Mouse (Mus musculus): ENCODE data around the gene Ncs1. TPM values are rescaled to one million over a fixed set of nuclear protein-coding genes. Genes with fewer than 3 reads are reported as not detected.

Gene Ncs1
- polyA plus RNA-seq, 1 experiment from 2014 or later: 52.8 TPM

DNA sequence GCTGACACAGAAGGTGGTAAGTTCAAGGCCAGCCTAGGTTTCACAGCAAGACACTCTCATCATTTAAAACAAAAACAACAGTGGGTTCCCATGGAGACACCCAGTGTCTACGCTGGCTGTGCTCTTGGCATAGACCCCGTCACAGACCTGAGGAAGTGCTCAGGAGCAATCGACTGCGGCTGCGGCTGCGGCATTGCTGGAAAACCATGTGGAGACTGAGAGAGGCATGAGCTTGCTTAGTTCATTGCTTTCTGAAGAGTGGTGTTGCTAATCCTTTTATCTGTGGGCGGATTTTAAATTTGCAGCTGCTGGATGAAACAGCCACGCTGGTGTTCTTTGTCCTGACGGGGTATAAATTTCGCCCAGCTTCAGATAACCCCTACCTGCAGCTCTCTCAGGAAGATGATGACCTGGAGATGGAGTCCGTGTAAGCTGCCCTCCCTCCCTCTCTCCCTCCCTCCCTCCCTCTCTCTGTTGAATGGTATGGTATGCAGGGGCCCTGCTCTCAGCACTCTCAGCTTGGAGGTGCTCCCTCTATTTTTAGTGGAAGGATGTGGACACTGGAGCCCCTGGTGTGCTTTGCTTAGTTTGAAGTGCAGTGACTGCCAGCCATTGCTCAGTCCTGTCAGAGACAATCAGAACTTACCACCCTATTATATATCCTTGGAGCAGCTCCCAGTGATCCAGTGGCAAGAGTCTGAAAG lies 35.3 kb upstream of the Ncs1 start:
- Histone ChIP-seq H3K9ac (peak overlapping the region; percentile 62; the same call in 1 of the 2 replicates), H3K27ac (ENCODE audit: poor library complexity, severe bottlenecking) (peak overlapping the region; percentile 96)

DNA sequence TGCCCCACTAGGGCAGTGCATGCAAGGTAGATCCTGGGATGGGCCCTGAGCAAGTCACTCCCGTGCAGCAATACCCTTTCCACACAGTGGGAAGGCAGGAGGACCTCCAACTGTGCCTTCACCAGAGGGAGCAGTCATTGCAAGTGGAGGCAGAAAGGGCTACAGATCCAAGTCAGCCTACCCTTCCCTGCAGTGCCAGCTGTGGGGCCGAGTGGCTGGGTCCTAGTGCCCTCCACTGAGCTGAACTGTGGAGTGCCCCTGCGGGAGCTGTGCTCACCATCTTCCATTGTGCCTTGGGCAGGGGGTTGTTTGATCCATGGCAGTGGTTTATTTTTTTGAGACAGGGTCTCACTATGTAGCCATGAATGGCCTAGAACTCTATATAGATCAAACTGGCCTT lies 34.4 kb upstream of the Ncs1 start:
- peak overlapping the region; percentile 21 for H3K4me2 ChIP-seq
- no peak for ATAC-seq (ENCODE audit: insufficient number of reproducible peaks, low FRiP score)
- peak overlapping the region; percentile 62 for H3K9ac ChIP-seq
- peaks cover 79% of the 10 kb centered on the region for H3K36me3 ChIP-seq
- peak overlapping the region; percentile 6; the same call in 1 of the 2 replicates for H3K4me3 ChIP-seq
- H3K27me3 ChIP-seq (replicated peaks): no peaks in the 10 kb centered on the region
- no peaks in the 10 kb centered on the region for H3K9me3 ChIP-seq (replicated peaks)
- peak overlapping the region; percentile 96 for H3K27ac ChIP-seq (ENCODE audit: poor library complexity, severe bottlenecking)
- peaks cover 92% of the 10 kb centered on the region for H3K4me1 ChIP-seq (replicated peaks)
- WGBS: 56% methylated on average over 3 of the region's 3 CpGs

More for the DNA sequence above, 35.3 kb upstream of the Ncs1 start:
- 54% methylated on average over 11 of the region's 11 CpGs for WGBS
- H3K4me3 ChIP-seq: peak overlapping the region; percentile 2
- H3K27me3 ChIP-seq (replicated peaks): no peaks in the 10 kb centered on the region
- peak; percentile 42; the same call in 1 of the 2 replicates for ATAC-seq (ENCODE audit: insufficient number of reproducible peaks, low FRiP score)
- H3K36me3 ChIP-seq: peaks cover 72% of the 10 kb centered on the region
- peaks cover 91% of the 10 kb centered on the region for H3K4me1 ChIP-seq (replicated peaks)
- no peaks in the 10 kb centered on the region for H3K9me3 ChIP-seq (replicated peaks)
- H3K4me2 ChIP-seq: peak overlapping the region; percentile 38

DNA sequence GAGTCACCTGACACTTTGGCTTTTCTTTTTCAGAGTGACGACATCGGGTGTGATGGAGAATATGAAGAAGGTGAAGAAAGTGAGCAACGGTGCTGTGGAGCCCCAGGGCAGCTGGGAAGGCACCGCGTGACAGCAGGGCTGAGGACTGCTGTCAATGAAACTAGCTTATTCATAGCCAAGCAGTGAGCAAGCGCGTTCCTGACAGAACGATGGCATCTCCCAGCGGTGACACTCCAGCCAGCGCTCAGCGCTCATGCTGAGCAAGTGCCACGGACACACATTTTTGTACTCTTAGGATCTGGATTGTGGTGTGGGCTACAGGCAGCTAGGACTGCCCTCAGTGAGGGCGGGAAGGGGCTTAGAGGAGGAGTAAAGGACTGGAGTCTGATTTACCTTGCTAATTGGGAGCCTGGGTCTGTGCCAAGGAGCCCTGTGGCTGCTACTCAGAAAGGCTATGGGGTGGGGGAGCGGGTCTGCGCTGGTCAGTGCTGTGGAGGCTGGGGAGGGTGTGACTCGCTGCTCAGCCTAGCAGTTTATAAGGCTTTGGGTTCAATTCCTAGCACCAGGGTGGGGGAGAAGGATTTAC lies 31.3 kb upstream of the Ncs1 start:
- H3K9ac ChIP-seq: no peak overlapping the region
- ATAC-seq (ENCODE audit: insufficient number of reproducible peaks, low FRiP score): 0 out of 2 replicates have a peak, but pooled peaks have one; percentile 20
- H3K9me3 ChIP-seq (replicated peaks): no peaks in the 10 kb centered on the region
- H3K4me2 ChIP-seq: no peak overlapping the region
- H3K27ac ChIP-seq (ENCODE audit: poor library complexity, severe bottlenecking): peak overlapping the region; percentile 73
- peaks cover 82% of the 10 kb centered on the region for H3K4me1 ChIP-seq (replicated peaks)
- H3K36me3 ChIP-seq: peaks cover 68% of the 10 kb centered on the region
- H3K27me3 ChIP-seq (replicated peaks): no peaks in the 10 kb centered on the region
- no peak overlapping the region for H3K4me3 ChIP-seq
- 63% methylated on average over 16 of the region's 16 CpGs for WGBS

DNA sequence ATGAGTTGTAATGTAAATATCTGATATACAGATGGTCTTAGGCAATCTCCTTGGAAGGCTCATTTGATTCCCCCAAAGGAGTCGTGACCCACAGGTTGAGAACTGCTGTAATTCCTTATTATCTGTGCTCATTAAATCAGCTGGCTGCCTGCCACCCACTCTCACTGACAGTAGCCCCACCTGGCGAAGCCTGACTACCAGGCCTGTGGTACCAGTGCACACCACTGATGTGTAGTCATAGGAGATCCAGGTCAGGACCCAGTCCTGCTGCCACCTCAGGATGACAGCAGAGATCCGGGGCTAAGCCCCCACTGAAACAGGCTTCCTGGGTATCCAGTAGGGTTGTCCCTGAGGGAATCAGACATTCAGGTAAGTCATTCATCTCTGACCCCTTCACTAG lies 27.0 kb upstream of the Ncs1 start:
- H3K9me3 ChIP-seq (replicated peaks): no peaks in the 10 kb centered on the region

DNA sequence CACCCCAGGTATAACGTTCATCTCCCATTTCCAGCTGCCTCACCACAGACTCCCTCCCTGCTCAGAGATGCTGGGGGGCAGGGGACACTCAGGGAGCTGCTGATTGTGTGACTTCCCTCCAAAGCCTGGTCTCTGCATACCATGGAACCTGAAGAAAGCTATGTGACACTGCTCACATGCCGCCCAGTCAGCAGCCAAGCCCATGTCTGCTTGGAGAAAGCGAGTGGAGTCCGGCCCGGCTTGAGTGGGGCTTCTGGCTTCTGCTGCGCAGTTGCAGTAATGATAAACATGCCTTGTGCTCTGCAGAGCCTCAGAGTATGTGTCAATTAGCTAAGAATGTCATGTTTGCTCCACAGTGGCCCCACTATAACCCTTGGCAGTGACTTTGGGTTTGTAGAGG lies 26.2 kb upstream of the Ncs1 start:
- Histone ChIP-seq H3K36me3 (peaks cover 27% of the 10 kb centered on the region), H3K27ac (ENCODE audit: poor library complexity, severe bottlenecking) (peak overlapping the region; percentile 56), H3K9ac (no peak overlapping the region), H3K9me3 (replicated peaks) (no peaks in the 10 kb centered on the region), H3K27me3 (replicated peaks) (no peaks in the 10 kb centered on the region), H3K4me2 (no peak overlapping the region), H3K4me3 (no peak overlapping the region), H3K4me1 (replicated peaks) (peaks cover 46% of the 10 kb centered on the region)
- peak; percentile 18; the same call in 1 of the 2 replicates for ATAC-seq (ENCODE audit: insufficient number of reproducible peaks, low FRiP score)
- 50% methylated on average over 6 of the region's 6 CpGs for WGBS

More for the DNA sequence above, 27.0 kb upstream of the Ncs1 start:
- WGBS: 75% methylated on average over 3 of the region's 3 CpGs
- no peak overlapping the region; the same call in 1 of the 2 replicates for H3K27ac ChIP-seq (ENCODE audit: poor library complexity, severe bottlenecking)
- no peak overlapping the region for H3K9ac ChIP-seq
- ATAC-seq (ENCODE audit: insufficient number of reproducible peaks, low FRiP score): no peak
- H3K4me1 ChIP-seq (replicated peaks): peaks cover 55% of the 10 kb centered on the region
- H3K4me3 ChIP-seq: no peak overlapping the region
- H3K4me2 ChIP-seq: no peak overlapping the region
- H3K36me3 ChIP-seq: peaks cover 34% of the 10 kb centered on the region
- no peaks in the 10 kb centered on the region for H3K27me3 ChIP-seq (replicated peaks)

DNA sequence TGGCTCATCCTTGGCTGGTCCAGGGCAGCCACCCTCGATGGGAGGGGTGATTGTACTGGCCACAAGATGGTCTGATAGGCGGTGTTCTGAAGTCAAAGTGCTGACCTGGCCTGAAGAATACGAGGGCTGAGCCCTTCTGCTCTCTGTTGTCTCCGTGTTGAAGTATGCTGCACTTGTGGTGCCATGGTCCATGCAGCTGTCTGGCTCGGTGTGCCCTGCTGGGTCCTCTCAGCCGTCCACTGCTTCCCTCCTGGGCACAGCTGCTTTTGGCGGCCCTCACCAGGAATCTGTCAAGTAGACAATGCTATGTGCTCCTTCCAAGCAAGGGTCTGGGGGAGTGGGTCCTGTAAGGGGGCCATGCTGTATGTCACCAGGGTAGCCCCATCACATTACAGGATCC lies 24.8 kb upstream of the Ncs1 start:
- Histone ChIP-seq H3K27ac (ENCODE audit: poor library complexity, severe bottlenecking) (no peak overlapping the region), H3K4me3 (no peak overlapping the region), H3K9me3 (replicated peaks) (no peaks in the 10 kb centered on the region), H3K4me2 (no peak overlapping the region), H3K36me3 (peaks cover 13% of the 10 kb centered on the region; the same call in 1 of the 2 replicates), H3K9ac (no peak overlapping the region), H3K4me1 (replicated peaks) (peaks cover 32% of the 10 kb centered on the region), H3K27me3 (replicated peaks) (no peaks in the 10 kb centered on the region)
- no peak for ATAC-seq (ENCODE audit: insufficient number of reproducible peaks, low FRiP score)
- WGBS: 63% methylated on average over 7 of the region's 7 CpGs

DNA sequence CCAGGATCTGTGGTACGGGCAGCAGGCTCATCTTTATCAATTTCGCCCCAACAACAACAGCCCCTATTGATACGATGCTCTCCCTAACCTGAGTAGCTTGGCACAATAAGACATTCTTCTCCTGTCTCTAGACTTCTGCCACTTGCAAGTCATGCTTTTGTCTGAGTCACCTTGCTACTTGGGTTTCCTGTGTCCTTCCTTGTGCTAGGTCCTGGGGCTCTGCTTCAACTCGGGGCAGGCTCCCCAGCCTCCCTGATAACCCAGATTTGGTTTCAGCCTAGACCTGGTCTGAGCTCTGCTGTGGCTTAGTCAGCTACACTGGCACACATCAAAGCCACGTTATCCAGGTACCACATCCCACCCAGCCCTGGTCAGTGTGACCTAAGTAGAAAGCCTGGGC lies 24.0 kb upstream of the Ncs1 start:
- no peak overlapping the region for H3K4me3 ChIP-seq
- peaks cover 9% of the 10 kb centered on the region; the same call in 1 of the 2 replicates for H3K36me3 ChIP-seq
- H3K9me3 ChIP-seq (replicated peaks): peaks cover 7% of the 10 kb centered on the region; the same call in 1 of the 2 replicates
- no peak for ATAC-seq (ENCODE audit: insufficient number of reproducible peaks, low FRiP score)
- WGBS: 70% methylated on average over 5 of the region's 5 CpGs
- H3K9ac ChIP-seq: no peak overlapping the region
- H3K27me3 ChIP-seq (replicated peaks): no peaks in the 10 kb centered on the region
- H3K4me1 ChIP-seq (replicated peaks): peaks cover 25% of the 10 kb centered on the region
- no peak overlapping the region for H3K27ac ChIP-seq (ENCODE audit: poor library complexity, severe bottlenecking)
- no peak overlapping the region for H3K4me2 ChIP-seq

DNA sequence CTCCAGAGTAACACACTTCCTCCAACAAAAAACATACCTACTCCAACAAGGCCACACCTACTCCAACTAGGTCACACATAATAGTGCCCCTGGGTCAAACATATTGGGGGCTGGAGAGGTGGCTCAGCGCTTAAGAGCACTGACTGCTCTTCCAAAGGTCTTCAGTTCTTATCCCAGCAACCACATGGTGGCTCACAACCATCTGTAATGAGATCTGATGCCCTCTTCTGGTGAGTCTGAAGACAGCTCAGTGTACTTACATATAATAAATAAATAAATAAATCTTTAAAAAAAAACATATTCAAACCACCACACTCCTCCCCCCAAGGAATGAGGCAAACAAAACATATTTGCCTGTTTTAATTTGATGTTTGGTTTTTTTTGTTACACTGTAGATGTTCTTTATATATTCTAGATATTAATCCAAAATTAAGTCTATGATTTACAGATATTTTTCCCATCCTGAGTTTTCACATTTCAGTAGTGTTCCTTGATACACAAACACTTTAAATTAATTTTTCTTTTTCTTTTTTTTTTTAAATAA lies 16.8 kb upstream of the Ncs1 start:
- ATAC-seq (ENCODE audit: insufficient number of reproducible peaks, low FRiP score): no peak
- no peak overlapping the region for H3K4me3 ChIP-seq
- H3K9me3 ChIP-seq (replicated peaks): peaks cover 7% of the 10 kb centered on the region; the same call in 1 of the 2 replicates
- no peaks in the 10 kb centered on the region for H3K4me1 ChIP-seq (replicated peaks)
- no peak overlapping the region for H3K9ac ChIP-seq
- WGBS: 27% methylated on average over 1 of the region's 1 CpGs
- no peak overlapping the region for H3K4me2 ChIP-seq
- H3K27me3 ChIP-seq (replicated peaks): no peaks in the 10 kb centered on the region
- H3K27ac ChIP-seq (ENCODE audit: poor library complexity, severe bottlenecking): no peak overlapping the region
- no peaks in the 10 kb centered on the region for H3K36me3 ChIP-seq

DNA sequence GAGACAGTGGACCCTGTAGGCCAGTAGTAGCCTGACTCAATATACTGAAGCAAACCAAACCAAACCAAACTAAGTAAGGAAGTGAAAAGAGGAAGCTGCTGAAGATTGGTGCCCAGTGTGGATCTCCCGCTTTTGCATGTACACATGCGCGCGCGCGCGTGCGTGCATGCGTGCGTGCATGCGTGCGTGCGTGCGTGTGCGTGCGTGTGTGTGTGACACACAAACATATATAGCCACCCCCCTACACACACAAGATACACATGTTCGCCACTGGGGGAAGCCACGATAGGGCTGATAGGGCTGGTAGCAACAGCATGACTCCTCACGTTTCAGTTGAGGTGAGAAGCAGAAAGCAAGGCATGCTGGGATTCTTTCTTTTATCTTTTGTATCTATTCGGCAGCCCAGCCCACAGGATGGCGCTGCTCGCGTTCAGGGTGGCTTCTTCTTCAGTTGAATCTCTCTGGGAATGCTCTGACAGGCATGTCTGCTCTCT lies 6.4 kb upstream of the Ncs1 start:
- 0 out of 2 replicates have a peak, but pooled peaks have one; percentile 43 for ATAC-seq (ENCODE audit: insufficient number of reproducible peaks, low FRiP score)
- peaks cover 20% of the 10 kb centered on the region for H3K4me1 ChIP-seq (replicated peaks)
- no peaks in the 10 kb centered on the region for H3K36me3 ChIP-seq
- peak overlapping the region; percentile 14; the same call in 1 of the 2 replicates for H3K4me3 ChIP-seq
- 30% methylated on average over 23 of the region's 23 CpGs for WGBS
- H3K9me3 ChIP-seq (replicated peaks): no peaks in the 10 kb centered on the region
- no peak overlapping the region for H3K9ac ChIP-seq
- H3K4me2 ChIP-seq: peak overlapping the region; percentile 59
- peaks cover 14% of the 10 kb centered on the region for H3K27me3 ChIP-seq (replicated peaks)
- no peak overlapping the region for H3K27ac ChIP-seq (ENCODE audit: poor library complexity, severe bottlenecking)

DNA sequence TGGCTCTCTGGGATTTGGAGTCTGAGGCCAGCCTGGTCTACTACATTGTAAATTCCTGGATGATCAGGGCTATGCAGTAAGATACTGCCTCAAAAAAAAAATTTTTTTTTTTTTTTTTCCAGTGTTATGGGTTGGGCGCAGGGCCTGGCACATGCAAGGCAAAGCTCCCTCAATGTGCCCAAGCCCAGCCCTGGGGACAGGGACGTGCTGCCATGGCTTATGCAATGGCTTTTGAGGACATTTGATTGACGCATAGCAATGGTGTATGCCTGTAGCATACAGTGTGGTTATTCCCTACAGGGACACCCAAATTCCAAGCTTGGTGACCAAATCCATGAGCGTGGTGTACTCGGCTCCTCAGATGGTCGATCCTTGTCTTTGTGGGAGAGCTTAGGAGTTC lies 5.8 kb upstream of the Ncs1 start:
- peaks cover 14% of the 10 kb centered on the region for H3K27me3 ChIP-seq (replicated peaks)
- H3K36me3 ChIP-seq: no peaks in the 10 kb centered on the region
- H3K4me2 ChIP-seq: 0 out of 2 replicates have a peak overlapping the region, but pooled peaks have one; percentile 59
- no peak overlapping the region for H3K4me3 ChIP-seq
- no peak for ATAC-seq (ENCODE audit: insufficient number of reproducible peaks, low FRiP score)
- H3K9ac ChIP-seq: no peak overlapping the region
- no peaks in the 10 kb centered on the region for H3K9me3 ChIP-seq (replicated peaks)
- peaks cover 26% of the 10 kb centered on the region for H3K4me1 ChIP-seq (replicated peaks)
- WGBS: 77% methylated on average over 6 of the region's 6 CpGs
- no peak overlapping the region for H3K27ac ChIP-seq (ENCODE audit: poor library complexity, severe bottlenecking)

DNA sequence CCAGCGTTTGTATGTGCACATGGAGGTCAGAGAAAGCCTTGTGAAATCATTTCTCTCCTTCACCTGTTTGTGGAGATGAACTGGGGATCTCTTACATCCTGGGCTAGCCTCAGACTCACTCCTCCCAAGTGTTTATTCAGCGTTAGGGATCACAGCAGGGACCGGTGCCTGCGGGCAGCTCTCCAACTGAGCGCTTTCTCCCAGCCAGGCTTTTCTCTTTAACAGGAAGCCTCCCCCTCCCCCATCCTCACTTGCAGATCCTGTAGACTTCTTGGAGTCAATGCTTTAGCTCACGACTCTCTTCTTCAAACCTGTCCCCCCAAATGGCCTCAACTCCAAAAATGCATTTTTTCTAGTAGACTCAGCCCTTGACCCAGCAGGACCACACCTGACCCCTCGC lies 4.0 kb upstream of the Ncs1 start:
- peaks cover 14% of the 10 kb centered on the region for H3K27me3 ChIP-seq (replicated peaks)
- ATAC-seq (ENCODE audit: insufficient number of reproducible peaks, low FRiP score): no peak
- no peak overlapping the region for H3K4me2 ChIP-seq
- no peaks in the 10 kb centered on the region for H3K9me3 ChIP-seq (replicated peaks)
- H3K27ac ChIP-seq (ENCODE audit: poor library complexity, severe bottlenecking): no peak overlapping the region
- no peaks in the 10 kb centered on the region for H3K36me3 ChIP-seq
- H3K4me1 ChIP-seq (replicated peaks): peaks cover 38% of the 10 kb centered on the region
- no peak overlapping the region for H3K4me3 ChIP-seq
- 9% methylated on average over 7 of the region's 7 CpGs for WGBS
- H3K9ac ChIP-seq: no peak overlapping the region

Measured in heart, embryonic 12.5 days (tissue).